Mouse (Mus musculus): Measurements from ENCODE around the gene Frem1. TPM values are rescaled to one million over a fixed set of nuclear protein-coding genes. Genes with fewer than 3 reads are reported as not detected.

Frem1 gene
- total and polyA plus RNA-seq, 3 experiments: 0.01 to 0.27 TPM; not detected in 1

DNA sequence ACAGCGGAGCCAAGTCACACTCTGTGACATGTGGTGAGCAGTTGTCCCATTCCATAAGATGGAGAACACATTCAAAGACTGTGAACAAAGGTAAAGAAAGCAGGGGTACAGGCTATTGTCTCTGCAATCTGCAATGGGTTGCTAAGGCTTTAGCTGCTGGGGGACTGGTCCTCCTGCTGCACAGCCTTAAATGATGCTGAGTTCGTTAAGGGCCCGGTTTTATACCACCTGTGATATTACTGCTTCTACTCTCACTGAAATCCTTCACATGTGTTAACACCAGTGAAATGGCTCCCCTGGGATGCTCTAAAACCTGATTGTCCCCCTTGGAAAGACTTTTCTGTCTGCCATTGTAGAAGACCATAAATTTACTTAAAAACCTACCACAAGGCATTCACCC, 6.1 kb downstream of the Frem1 start:
- Histone ChIP-seq H3K9me3 (replicated peaks) (peaks cover 41% of the 10 kb centered on the region), H3K4me1 (ENCODE audit: insufficient read depth, low read depth, low read length) (no peaks in the 10 kb centered on the region), H3K36me3 (replicated peaks) (no peaks in the 10 kb centered on the region), H3K4me3 (ENCODE audit: low read depth, low read length) (no peak overlapping the region), H3K27me3 (ENCODE audit: insufficient read depth, low read length) (no peaks in the 10 kb centered on the region)
- ATAC-seq (ENCODE audit: extremely low read depth, insufficient number of reproducible peaks, low FRiP score, poor library complexity, severe bottlenecking): no peak
- TF ChIP-seq TAL1 (conservative IDR thresholded peaks at IDR 0.05; ENCODE audit: low read depth, low read length) (no peak), POLR2AphosphoS5 (IDR thresholded peaks at IDR 0.05; ENCODE audit: insufficient replicate concordance, low read depth, low read length) (no peak), GATA2 (IDR thresholded peaks at IDR 0.05; ENCODE audit: borderline replicate concordance, low read depth, low read length) (no peak)
- no peak for DNase-seq (ENCODE audit: low spot score)

DNA sequence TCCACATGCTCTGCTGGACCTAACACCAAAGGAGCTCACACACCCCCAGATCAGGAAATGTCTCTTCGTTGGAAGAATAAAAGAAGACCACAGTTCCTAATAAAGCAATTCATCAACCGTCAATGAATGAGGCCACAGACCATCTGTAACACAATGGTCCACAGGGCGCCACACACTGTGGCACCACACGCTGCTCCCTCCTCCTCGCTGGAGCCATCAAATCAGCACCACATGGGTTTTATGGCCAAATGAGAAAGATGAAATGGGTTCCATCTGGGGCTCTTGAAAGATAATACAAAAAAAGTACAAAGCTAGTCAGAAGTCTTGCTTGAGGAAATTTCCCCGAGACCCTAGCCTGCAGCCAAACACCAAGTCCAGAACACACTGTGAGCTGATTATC, 6.9 kb downstream of the Frem1 start:
- DNase-seq (ENCODE audit: low spot score) (no peak), ATAC-seq (ENCODE audit: extremely low read depth, insufficient number of reproducible peaks, low FRiP score, poor library complexity, severe bottlenecking) (no peak)
- Histone ChIP-seq H3K4me3 (ENCODE audit: low read depth, low read length) (no peak overlapping the region), H3K36me3 (replicated peaks) (no peaks in the 10 kb centered on the region), H3K9me3 (replicated peaks) (peaks cover 43% of the 10 kb centered on the region), H3K4me1 (ENCODE audit: insufficient read depth, low read depth, low read length) (no peaks in the 10 kb centered on the region), H3K27me3 (ENCODE audit: insufficient read depth, low read length) (no peaks in the 10 kb centered on the region)
- no peak for TF ChIP-seq CTCF (IDR thresholded peaks at IDR 0.05; ENCODE audit: low read depth, low read length)
- TF ChIP-seq GATA1 (IDR thresholded peaks at IDR 0.05; ENCODE audit: borderline replicate concordance, low read length): no peak
- TF ChIP-seq TAL1 (conservative IDR thresholded peaks at IDR 0.05; ENCODE audit: low read depth, low read length): no peak
- no peak for TF ChIP-seq GATA2 (IDR thresholded peaks at IDR 0.05; ENCODE audit: borderline replicate concordance, low read depth, low read length)
- no peak for TF ChIP-seq POLR2AphosphoS5 (IDR thresholded peaks at IDR 0.05; ENCODE audit: insufficient replicate concordance, low read depth, low read length)

DNA sequence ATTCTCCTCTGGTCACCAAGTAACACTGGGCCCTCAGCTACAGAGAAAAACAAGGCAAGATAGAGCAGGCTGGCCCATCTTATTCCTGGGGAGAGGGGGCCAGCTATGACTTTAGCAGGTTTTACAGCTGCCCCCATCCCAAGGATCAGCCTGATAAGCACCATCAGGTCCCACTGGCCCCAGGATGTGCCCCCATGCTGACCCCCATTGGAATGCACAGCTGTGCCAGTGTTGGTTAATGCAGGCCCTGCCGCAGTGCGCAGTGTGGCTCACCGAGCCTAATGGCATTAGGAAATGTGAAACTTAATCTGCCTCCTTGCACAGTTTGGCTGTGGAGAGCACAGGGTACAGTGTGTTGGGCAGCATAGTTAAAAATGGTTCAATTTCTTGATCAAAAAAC, 11.4 kb downstream of the Frem1 start:
- Histone ChIP-seq H3K4me3 (ENCODE audit: low read depth, low read length) (no peak overlapping the region), H3K4me1 (ENCODE audit: insufficient read depth, low read depth, low read length) (no peaks in the 10 kb centered on the region), H3K27me3 (ENCODE audit: insufficient read depth, low read length) (no peaks in the 10 kb centered on the region), H3K9me3 (replicated peaks) (peaks cover 37% of the 10 kb centered on the region), H3K36me3 (replicated peaks) (no peaks in the 10 kb centered on the region)
- no peak for ATAC-seq (ENCODE audit: extremely low read depth, insufficient number of reproducible peaks, low FRiP score, poor library complexity, severe bottlenecking)
- no peak for DNase-seq (ENCODE audit: low spot score)
- TF ChIP-seq CTCF (IDR thresholded peaks at IDR 0.05; ENCODE audit: low read depth, low read length) (no peak), TAL1 (conservative IDR thresholded peaks at IDR 0.05; ENCODE audit: low read depth, low read length) (no peak), GATA1 (IDR thresholded peaks at IDR 0.05; ENCODE audit: borderline replicate concordance, low read length) (no peak), POLR2AphosphoS5 (IDR thresholded peaks at IDR 0.05; ENCODE audit: insufficient replicate concordance, low read depth, low read length) (no peak)

DNA sequence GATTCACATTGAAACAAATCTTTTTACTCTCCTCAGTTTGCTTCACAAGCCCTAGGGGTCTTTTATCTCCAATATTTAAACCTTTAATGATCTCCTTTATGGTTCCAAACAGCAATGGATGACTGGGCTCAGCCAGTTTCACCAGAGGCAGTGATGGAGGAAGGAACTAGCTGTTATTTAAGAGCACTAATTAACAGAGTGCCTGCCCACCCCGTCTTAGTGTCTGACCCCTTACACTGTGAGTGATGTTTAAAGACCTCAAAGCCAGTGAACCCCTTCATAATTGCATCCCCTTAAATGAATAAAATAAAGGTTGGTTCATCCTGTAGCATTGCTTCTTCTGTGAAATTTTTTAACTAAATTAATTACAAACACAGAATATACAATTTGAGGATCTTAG, 19.4 kb downstream of the Frem1 start:
- no peak overlapping the region for H3K4me3 ChIP-seq (ENCODE audit: low read depth, low read length)
- H3K9me3 ChIP-seq (replicated peaks): peaks cover 33% of the 10 kb centered on the region
- no peak for ATAC-seq (ENCODE audit: extremely low read depth, insufficient number of reproducible peaks, low FRiP score, poor library complexity, severe bottlenecking)
- no peaks in the 10 kb centered on the region for H3K36me3 ChIP-seq (replicated peaks)
- TF ChIP-seq GATA1 (IDR thresholded peaks at IDR 0.05; ENCODE audit: borderline replicate concordance, low read length) (no peak), GATA2 (IDR thresholded peaks at IDR 0.05; ENCODE audit: borderline replicate concordance, low read depth, low read length) (no peak), POLR2AphosphoS5 (IDR thresholded peaks at IDR 0.05; ENCODE audit: insufficient replicate concordance, low read depth, low read length) (no peak), CTCF (IDR thresholded peaks at IDR 0.05; ENCODE audit: low read depth, low read length) (no peak), TAL1 (conservative IDR thresholded peaks at IDR 0.05; ENCODE audit: low read depth, low read length) (no peak)
- no peaks in the 10 kb centered on the region for H3K27me3 ChIP-seq (ENCODE audit: insufficient read depth, low read length)
- no peaks in the 10 kb centered on the region for H3K4me1 ChIP-seq (ENCODE audit: insufficient read depth, low read depth, low read length)
- DNase-seq (ENCODE audit: low spot score): no peak

DNA sequence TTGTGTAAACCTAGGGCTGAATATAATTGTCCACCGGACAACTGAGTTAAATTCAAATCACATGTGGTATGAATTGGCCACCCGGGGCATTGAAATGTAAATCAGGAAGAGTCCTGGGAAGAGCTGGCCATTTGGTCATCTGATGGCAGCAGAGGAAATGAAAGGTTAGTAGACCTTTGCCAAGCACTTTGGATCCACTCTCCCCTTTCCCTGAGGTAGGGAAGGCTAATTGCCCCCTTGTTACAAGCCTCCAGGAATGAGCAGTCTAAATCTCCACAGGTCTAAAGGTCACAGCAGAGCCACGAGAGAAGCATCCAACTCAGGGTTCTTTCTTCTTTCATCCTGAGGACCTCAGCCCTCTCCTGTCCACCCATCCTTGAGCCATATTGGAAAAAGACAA, 20.5 kb downstream of the Frem1 start:
- Histone ChIP-seq H3K36me3 (replicated peaks) (no peaks in the 10 kb centered on the region), H3K4me1 (ENCODE audit: insufficient read depth, low read depth, low read length) (no peaks in the 10 kb centered on the region), H3K4me3 (ENCODE audit: low read depth, low read length) (no peak overlapping the region), H3K9me3 (replicated peaks) (peaks cover 31% of the 10 kb centered on the region), H3K27me3 (ENCODE audit: insufficient read depth, low read length) (no peaks in the 10 kb centered on the region)
- ATAC-seq (ENCODE audit: extremely low read depth, insufficient number of reproducible peaks, low FRiP score, poor library complexity, severe bottlenecking) (no peak), DNase-seq (ENCODE audit: low spot score) (no peak)
- TF ChIP-seq CTCF (IDR thresholded peaks at IDR 0.05; ENCODE audit: low read depth, low read length) (no peak), TAL1 (conservative IDR thresholded peaks at IDR 0.05; ENCODE audit: low read depth, low read length) (no peak), GATA1 (IDR thresholded peaks at IDR 0.05; ENCODE audit: borderline replicate concordance, low read length) (no peak), POLR2AphosphoS5 (IDR thresholded peaks at IDR 0.05; ENCODE audit: insufficient replicate concordance, low read depth, low read length) (no peak), GATA2 (IDR thresholded peaks at IDR 0.05; ENCODE audit: borderline replicate concordance, low read depth, low read length) (no peak)

DNA sequence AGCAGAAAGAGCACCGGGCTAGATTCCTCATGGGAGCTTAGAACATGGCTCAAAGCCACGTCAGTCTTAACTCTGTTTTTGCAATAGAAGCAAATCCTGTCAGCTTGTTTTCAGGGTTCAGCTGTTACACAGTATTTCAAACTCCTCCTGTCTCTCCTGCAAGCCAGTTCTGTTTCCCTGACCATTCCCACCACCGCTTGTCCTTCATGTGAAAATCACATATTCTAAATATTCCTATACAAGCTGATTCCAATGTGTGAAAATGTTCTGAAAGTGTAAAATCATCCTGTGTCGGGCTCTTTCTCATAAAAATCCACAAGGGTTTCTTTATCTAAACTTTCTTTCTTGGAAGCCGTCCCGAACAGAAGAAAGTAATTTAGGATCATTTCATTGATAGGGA, 22.0 kb downstream of the Frem1 start:
- Histone ChIP-seq H3K9me3 (replicated peaks) (peaks cover 30% of the 10 kb centered on the region), H3K27me3 (ENCODE audit: insufficient read depth, low read length) (no peaks in the 10 kb centered on the region), H3K36me3 (replicated peaks) (no peaks in the 10 kb centered on the region), H3K4me3 (ENCODE audit: low read depth, low read length) (no peak overlapping the region), H3K4me1 (ENCODE audit: insufficient read depth, low read depth, low read length) (no peaks in the 10 kb centered on the region)
- no peak for DNase-seq (ENCODE audit: low spot score)
- TF ChIP-seq TAL1 (conservative IDR thresholded peaks at IDR 0.05; ENCODE audit: low read depth, low read length) (no peak), CTCF (IDR thresholded peaks at IDR 0.05; ENCODE audit: low read depth, low read length) (no peak)
- no peak for ATAC-seq (ENCODE audit: extremely low read depth, insufficient number of reproducible peaks, low FRiP score, poor library complexity, severe bottlenecking)
